Mouse (Mus musculus): ENCODE results near the gene Fyco1. TPM values are rescaled to one million over a fixed set of nuclear protein-coding genes. Genes with fewer than 3 reads are reported as not detected.
"Not testable (repeated sequence)": the region's sequence is repeated elsewhere in the genome, so short reads cannot be mapped to it uniquely, and the experiment has no call there.

The Fyco1 gene
- total and polyA plus RNA-seq, 2 experiments: 5.9 to 22.9 TPM

- H3K79me2 ChIP-seq (ENCODE audit: control insufficient read depth, insufficient read depth, low read length): no peaks in the 10 kb centered on the region
These were observed 49.3 kb downstream of the Fyco1 start for GRCm38 (mm10) chr9:123802421-123802820.

GRCm38 (mm10) chr9:123801527-123801926, 50.2 kb downstream of the Fyco1 start:
- no peak for DNase-seq (ENCODE audit: extremely low read depth, low read depth, low spot score)
- WGBS: 100% methylated on average over 1 of the region's 1 CpGs

More at GRCm38 (mm10) chr9:123802421-123802820, 49.3 kb downstream of the Fyco1 start:
- TF ChIP-seq POLR2A (IDR thresholded peaks at IDR 0.05; ENCODE audit: extremely low read depth, insufficient read depth, low read length) (no peak), CTCF (IDR thresholded peaks at IDR 0.05; ENCODE audit: low read depth, low read length) (no peak)
- Histone ChIP-seq H3K36me3 (ENCODE audit: control insufficient read depth, insufficient read depth, low read length) (peaks cover 45% of the 10 kb centered on the region), H3K4me1 (ENCODE audit: control insufficient read depth, insufficient read depth, low read length) (peaks cover 1% of the 10 kb centered on the region; the same call in 1 of the 2 replicates), H3K27ac (replicated peaks; ENCODE audit: insufficient read depth, low read depth, low read length) (no peak overlapping the region), H3K27me3 (ENCODE audit: control insufficient read depth, insufficient read depth, low read length) (no peaks in the 10 kb centered on the region), H3K4me3 (ENCODE audit: insufficient read depth, low read depth, low read length) (no peak overlapping the region), H3K9ac (ENCODE audit: low read depth, low read length) (no peak overlapping the region)
- WGBS: 88% methylated on average over 2 of the region's 2 CpGs
- no peak for DNase-seq (ENCODE audit: extremely low read depth, low read depth, low spot score)

GRCm38 (mm10) chr9:123796174-123796573, 55.5 kb downstream of the Fyco1 start:
- no peak for TF ChIP-seq CTCF (IDR thresholded peaks at IDR 0.05; ENCODE audit: low read depth, low read length)
- no peak for TF ChIP-seq POLR2A (IDR thresholded peaks at IDR 0.05; ENCODE audit: extremely low read depth, insufficient read depth, low read length)
- H3K27me3 ChIP-seq (ENCODE audit: control insufficient read depth, insufficient read depth, low read length): no peaks in the 10 kb centered on the region
- H3K27ac ChIP-seq (replicated peaks; ENCODE audit: insufficient read depth, low read depth, low read length): no peak overlapping the region
- no peak overlapping the region for H3K4me3 ChIP-seq (ENCODE audit: insufficient read depth, low read depth, low read length)
- no peak overlapping the region for H3K9ac ChIP-seq (ENCODE audit: low read depth, low read length)
- no peaks in the 10 kb centered on the region for H3K4me1 ChIP-seq (ENCODE audit: control insufficient read depth, insufficient read depth, low read length)
- no peak for DNase-seq (ENCODE audit: extremely low read depth, low read depth, low spot score)
- 87% methylated on average over 3 of the region's 3 CpGs for WGBS
- peaks cover 77% of the 10 kb centered on the region for H3K36me3 ChIP-seq (ENCODE audit: control insufficient read depth, insufficient read depth, low read length)
- H3K79me2 ChIP-seq (ENCODE audit: control insufficient read depth, insufficient read depth, low read length): no peaks in the 10 kb centered on the region

More at GRCm38 (mm10) chr9:123801527-123801926, 50.2 kb downstream of the Fyco1 start:
- Histone ChIP-seq H3K36me3 (ENCODE audit: control insufficient read depth, insufficient read depth, low read length) (peaks cover 53% of the 10 kb centered on the region), H3K27me3 (ENCODE audit: control insufficient read depth, insufficient read depth, low read length) (no peaks in the 10 kb centered on the region), H3K4me1 (ENCODE audit: control insufficient read depth, insufficient read depth, low read length) (peaks cover 1% of the 10 kb centered on the region; the same call in 1 of the 2 replicates), H3K27ac (replicated peaks; ENCODE audit: insufficient read depth, low read depth, low read length) (no peak overlapping the region), H3K9ac (ENCODE audit: low read depth, low read length) (no peak overlapping the region), H3K79me2 (ENCODE audit: control insufficient read depth, insufficient read depth, low read length) (no peaks in the 10 kb centered on the region), H3K4me3 (ENCODE audit: insufficient read depth, low read depth, low read length) (no peak overlapping the region)
- no peak for TF ChIP-seq CTCF (IDR thresholded peaks at IDR 0.05; ENCODE audit: low read depth, low read length)

GRCm38 (mm10) chr9:123788855-123789529, 62.7 kb downstream of the Fyco1 start:
- H3K4me1 ChIP-seq (ENCODE audit: control insufficient read depth, insufficient read depth, low read length): no peaks in the 10 kb centered on the region
- H3K4me3 ChIP-seq (ENCODE audit: insufficient read depth, low read depth, low read length): no peak overlapping the region
- peaks cover 50% of the 10 kb centered on the region for H3K36me3 ChIP-seq (ENCODE audit: control insufficient read depth, insufficient read depth, low read length)
- WGBS: 69% methylated on average over 4 of the region's 4 CpGs
- no peak for TF ChIP-seq POLR2A (IDR thresholded peaks at IDR 0.05; ENCODE audit: extremely low read depth, insufficient read depth, low read length)
- no peak for TF ChIP-seq CTCF (IDR thresholded peaks at IDR 0.05; ENCODE audit: low read depth, low read length)
- no peaks in the 10 kb centered on the region for H3K79me2 ChIP-seq (ENCODE audit: control insufficient read depth, insufficient read depth, low read length)
- DNase-seq (ENCODE audit: extremely low read depth, low read depth, low spot score): no peak
- no peak overlapping the region for H3K27ac ChIP-seq (replicated peaks; ENCODE audit: insufficient read depth, low read depth, low read length)
- no peak overlapping the region for H3K9ac ChIP-seq (ENCODE audit: low read depth, low read length)
- no peaks in the 10 kb centered on the region for H3K27me3 ChIP-seq (ENCODE audit: control insufficient read depth, insufficient read depth, low read length)

GRCm38 (mm10) chr9:123773299-123773698, 78.4 kb downstream of the Fyco1 start:
- DNase-seq (ENCODE audit: extremely low read depth, low read depth, low spot score); H3K27ac ChIP-seq (replicated peaks; ENCODE audit: insufficient read depth, low read depth, low read length); H3K4me1 ChIP-seq (ENCODE audit: control insufficient read depth, insufficient read depth, low read length); H3K4me3 ChIP-seq (ENCODE audit: insufficient read depth, low read depth, low read length); H3K36me3 ChIP-seq (ENCODE audit: control insufficient read depth, insufficient read depth, low read length); H3K79me2 ChIP-seq (ENCODE audit: control insufficient read depth, insufficient read depth, low read length); H3K9ac ChIP-seq (ENCODE audit: low read depth, low read length); H3K27me3 ChIP-seq (ENCODE audit: control insufficient read depth, insufficient read depth, low read length): not testable (repeated sequence)
- peak; percentile 18; the same call in 1 of the 2 replicates for TF ChIP-seq CTCF (IDR thresholded peaks at IDR 0.05; ENCODE audit: low read depth, low read length)
- WGBS: 34% methylated on average over 2 of the region's 2 CpGs

GRCm38 (mm10) chr9:123769532-123769931, 82.2 kb downstream of the Fyco1 start:
- peak; percentile 20 for DNase-seq (ENCODE audit: extremely low read depth, low read depth, low spot score)
- Histone ChIP-seq H3K79me2 (ENCODE audit: control insufficient read depth, insufficient read depth, low read length) (no peaks in the 10 kb centered on the region), H3K9ac (ENCODE audit: low read depth, low read length) (no peak overlapping the region), H3K4me3 (ENCODE audit: insufficient read depth, low read depth, low read length) (no peak overlapping the region), H3K36me3 (ENCODE audit: control insufficient read depth, insufficient read depth, low read length) (peaks cover 2% of the 10 kb centered on the region; the same call in 1 of the 2 replicates), H3K27me3 (ENCODE audit: control insufficient read depth, insufficient read depth, low read length) (no peaks in the 10 kb centered on the region), H3K4me1 (ENCODE audit: control insufficient read depth, insufficient read depth, low read length) (no peaks in the 10 kb centered on the region), H3K27ac (replicated peaks; ENCODE audit: insufficient read depth, low read depth, low read length) (no peak overlapping the region)
- TF ChIP-seq POLR2A (IDR thresholded peaks at IDR 0.05; ENCODE audit: extremely low read depth, insufficient read depth, low read length): no peak
- TF ChIP-seq CTCF (IDR thresholded peaks at IDR 0.05; ENCODE audit: low read depth, low read length): no peak
- WGBS: 71% methylated on average over 6 of the region's 6 CpGs
